Mouse (Mus musculus) embryo, embryonic 10 days (tissue): ENCODE measurements around the gene H2afz.
A peak's percentile ranks its signal among the peaks of the same experiment; 100 is the strongest.
"Not testable (repeated sequence)": the region's sequence is repeated elsewhere in the genome, so short reads cannot be mapped to it uniquely, and the experiment has no call there.

Experiments
- DNase-seq: peaks from one replicate; pipeline ENCODE4 v3.0.0-alpha.2; 2015; ENCODE audit warnings: low spot score

Gene H2afz

GRCm38 (mm10) chr3:137863330-137864123 lies 760 bp upstream of the H2afz start:
- DNase-seq: no peak

- DNase-seq: peak; percentile 94
These were observed 998 bp downstream of the H2afz start for GRCm38 (mm10) chr3:137864988-137865982.

GRCm38 (mm10) chr3:137867133-137867436 lies 2.8 kb downstream of the H2afz start:
- no peak for DNase-seq

GRCm38 (mm10) chr3:137867437-137868093 lies 3.3 kb downstream of the H2afz start, which contains the start of gene Dnajb14:
Gene Dnajb14, plus strand, starts transcription at chr3:137867675.
- DNase-seq: peak; percentile 77

- DNase-seq: peak; percentile 37
These were observed 4.0 kb downstream of the H2afz start for GRCm38 (mm10) chr3:137868094-137868913.

- no peak for DNase-seq
These were observed 5.1 kb downstream of the H2afz start for GRCm38 (mm10) chr3:137869395-137869794.

GRCm38 (mm10) chr3:137879313-137879712 lies 15.0 kb downstream of the H2afz start:
- DNase-seq: no peak

- DNase-seq: no peak
These were observed 15.9 kb downstream of the H2afz start for GRCm38 (mm10) chr3:137880109-137880748.

GRCm38 (mm10) chr3:137881093-137881492 lies 16.8 kb downstream of the H2afz start:
- DNase-seq: no peak

GRCm38 (mm10) chr3:137887961-137888360 lies 23.7 kb downstream of the H2afz start:
- no peak for DNase-seq

GRCm38 (mm10) chr3:137891089-137891488 lies 26.8 kb downstream of the H2afz start:
- no peak for DNase-seq

GRCm38 (mm10) chr3:137892118-137892517 lies 27.8 kb downstream of the H2afz start:
- no peak for DNase-seq

- DNase-seq: no peak
These were observed 29.5 kb downstream of the H2afz start for GRCm38 (mm10) chr3:137893789-137894188.

- peak; percentile 13 for DNase-seq
These were observed 30.9 kb downstream of the H2afz start for GRCm38 (mm10) chr3:137895196-137895595.

- no peak for DNase-seq
These were observed 32.1 kb downstream of the H2afz start for GRCm38 (mm10) chr3:137896386-137896785.

GRCm38 (mm10) chr3:137896867-137897266 lies 32.6 kb downstream of the H2afz start:
- DNase-seq: no peak

GRCm38 (mm10) chr3:137897685-137898084 lies 33.4 kb downstream of the H2afz start:
- DNase-seq: no peak

- no peak for DNase-seq
These were observed 35.9 kb downstream of the H2afz start for GRCm38 (mm10) chr3:137900149-137900548.

- no peak for DNase-seq
These were observed 48.8 kb downstream of the H2afz start for GRCm38 (mm10) chr3:137913093-137913492.

GRCm38 (mm10) chr3:137914567-137914966 lies 50.3 kb downstream of the H2afz start:
- DNase-seq: not testable (repeated sequence)
